Comparison of ENCODE assay signal across 12 mouse cellular contexts in the genomic region with DNA sequence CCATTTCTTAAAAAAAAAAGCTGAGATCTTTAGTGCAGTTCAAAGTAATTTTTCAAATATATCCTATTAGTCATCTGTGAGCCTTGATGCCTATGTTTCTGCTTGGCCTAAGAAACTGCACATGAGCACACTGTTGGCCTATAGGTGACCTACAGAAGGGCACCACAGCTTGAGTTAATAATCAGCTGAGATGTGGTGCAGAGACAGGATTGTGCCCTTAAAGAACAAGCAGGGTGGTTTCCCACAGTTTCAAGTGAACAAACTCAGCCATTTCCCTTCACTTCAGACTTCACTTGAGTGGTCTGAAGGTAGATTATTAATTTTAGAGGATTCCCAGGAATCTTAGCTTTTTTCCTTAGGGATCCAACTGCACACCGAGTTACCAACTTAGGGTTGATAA.
A peak's percentile ranks its signal among the peaks of the same experiment; 100 is the strongest.
DNase-seq lines count a peak whose midpoint lies in the region; ATAC-seq and TF ChIP-seq lines count a peak whose summit lies in the region.
"Had no signal": no experiment of that assay in that cellular context is flagged by ENCODE, and none has a peak within 500 bp of the region (broad histone marks: within the 10 kb centered on the region; RNA-seq: fewer than 3 reads in every experiment).

No protein-coding gene starts in this region.

- no peak overlapping the region for H3K9ac ChIP-seq in kidney, embryonic 14.5 days (ENCODE audit: low read depth, low read length)
- H3K9ac ChIP-seq in lung, postnatal 0 days (replicated peaks; ENCODE audit: low read depth), result no peak overlapping the region
- no peak overlapping the region for H3K9ac ChIP-seq in intestine, embryonic 16.5 days (ENCODE audit: low read depth, low read length)
- H3K9ac ChIP-seq: embryonic facial prominence, embryonic 12.5 days; forebrain, embryonic 15.5 days; heart, embryonic 13.5 days had no signal

- WGBS in kidney, embryonic 14.5 days, result 57% methylated on average over 1 of the region's 1 CpGs
- WGBS in lung, postnatal 0 days, result 21% methylated on average over 1 of the region's 1 CpGs
- 54% methylated on average over 1 of the region's 1 CpGs for WGBS in intestine, embryonic 16.5 days

- H3K36me3 ChIP-seq in kidney, embryonic 14.5 days (ENCODE audit: control insufficient read depth, insufficient read depth, low read length), result no peaks in the 10 kb centered on the region
- no peaks in the 10 kb centered on the region for H3K36me3 ChIP-seq in lung, postnatal 0 days (ENCODE audit: insufficient read depth, low read length)
- H3K36me3 ChIP-seq in intestine, embryonic 16.5 days (ENCODE audit: control insufficient read depth, insufficient read depth, low read length), result no peaks in the 10 kb centered on the region
- H3K36me3 ChIP-seq: embryonic facial prominence, embryonic 12.5 days; forebrain, embryonic 15.5 days; heart, embryonic 13.5 days had no signal

- DNase-seq in kidney, adult 18-20 months, result no peak
- peak; percentile 16 for DNase-seq in kidney, postnatal 14 days
- DNase-seq in kidney, adult 11 months, result no peak
- peak; percentile 52 for DNase-seq in lung, postnatal 0 days (ENCODE audit: low spot score)
- DNase-seq in lung, postnatal 14 days, result no peak
- DNase-seq: heart, adult 11 months had no signal

- no peaks in the 10 kb centered on the region for H3K27me3 ChIP-seq in kidney, embryonic 14.5 days (ENCODE audit: control insufficient read depth, insufficient read depth, low read length)
- no peaks in the 10 kb centered on the region for H3K27me3 ChIP-seq in lung, postnatal 0 days (replicated peaks; ENCODE audit: insufficient read depth, low read length)
- no peaks in the 10 kb centered on the region for H3K27me3 ChIP-seq in intestine, embryonic 16.5 days (replicated peaks; ENCODE audit: control insufficient read depth, insufficient read depth, low read length)
- H3K27me3 ChIP-seq: embryonic facial prominence, embryonic 12.5 days; forebrain, embryonic 15.5 days; heart, embryonic 13.5 days had no signal

- H3K9me3 ChIP-seq in kidney, embryonic 14.5 days (ENCODE audit: control insufficient read depth, low read length), result no peaks in the 10 kb centered on the region
- H3K9me3 ChIP-seq in lung, postnatal 0 days (ENCODE audit: low read length), result no peaks in the 10 kb centered on the region
- H3K9me3 ChIP-seq in intestine, embryonic 16.5 days (ENCODE audit: control insufficient read depth, low read length), result no peaks in the 10 kb centered on the region
- H3K9me3 ChIP-seq: embryonic facial prominence, embryonic 12.5 days; forebrain, embryonic 15.5 days; heart, embryonic 13.5 days had no signal

- no peak overlapping the region for H3K4me2 ChIP-seq in kidney, embryonic 14.5 days (replicated peaks; ENCODE audit: low read depth, low read length)
- H3K4me2 ChIP-seq in lung, postnatal 0 days (replicated peaks; ENCODE audit: low read depth, low read length), result no peak overlapping the region
- no peak overlapping the region for H3K4me2 ChIP-seq in intestine, embryonic 16.5 days (ENCODE audit: low read depth, low read length)
- H3K4me2 ChIP-seq: embryonic facial prominence, embryonic 12.5 days; forebrain, embryonic 15.5 days; heart, embryonic 13.5 days had no signal

- peak overlapping the region; percentile 20; the same call in 1 of the 2 replicates for H3K27ac ChIP-seq in kidney, embryonic 14.5 days (ENCODE audit: low read depth, low read length)
- H3K27ac ChIP-seq in lung, postnatal 0 days (ENCODE audit: low read length), result no peak overlapping the region
- no peak overlapping the region for H3K27ac ChIP-seq in intestine, embryonic 16.5 days (ENCODE audit: low read length)
- H3K27ac ChIP-seq: embryonic facial prominence, embryonic 12.5 days; forebrain, embryonic 15.5 days; heart, embryonic 13.5 days had no signal

- peak; percentile 82; the same call in 1 of the 2 replicates for ATAC-seq in kidney, embryonic 14.5 days (ENCODE audit: low FRiP score, low TSS enrichment)
- ATAC-seq in lung, postnatal 0 days, result peak; percentile 64
- ATAC-seq in intestine, embryonic 16.5 days, result no peak
- ATAC-seq: activated CD4-positive, CD25-positive, alpha-beta regulatory T cell, adult 4 months had no signal

- no peak for TF ChIP-seq CTCF in lung, postnatal 0 days (IDR thresholded peaks at IDR 0.05)

- no peaks in the 10 kb centered on the region for H3K4me1 ChIP-seq in kidney, embryonic 14.5 days (ENCODE audit: control insufficient read depth, insufficient read depth, low read length)
- H3K4me1 ChIP-seq in lung, postnatal 0 days (ENCODE audit: insufficient read depth, low read depth, low read length), result 0 out of 2 replicates have a peak, but pooled peaks cover 2% of the 10 kb centered on the region
- no peaks in the 10 kb centered on the region for H3K4me1 ChIP-seq in intestine, embryonic 16.5 days (ENCODE audit: control insufficient read depth, insufficient read depth, low read length)
- H3K4me1 ChIP-seq: embryonic facial prominence, embryonic 12.5 days; forebrain, embryonic 15.5 days had no signal

- no peak overlapping the region for H3K4me3 ChIP-seq in kidney, embryonic 14.5 days (ENCODE audit: low read length)
- no peak overlapping the region for H3K4me3 ChIP-seq in lung, postnatal 0 days (ENCODE audit: low read depth, low read length)
- no peak overlapping the region for H3K4me3 ChIP-seq in intestine, embryonic 16.5 days (ENCODE audit: low read length)
- H3K4me3 ChIP-seq: embryonic facial prominence, embryonic 12.5 days; forebrain, embryonic 15.5 days; heart, embryonic 13.5 days had no signal

- TF ChIP-seq EP300 in lung, postnatal 0 days (IDR thresholded peaks at IDR 0.05), result 0 out of 2 replicates have a peak, but pooled peaks have one; percentile 8

Comparison
In these comparisons a context has a peak if more than half of its experiments do, and no peak if none do; other contexts are left out.
1. DNase-seq: peak in kidney, postnatal 14 days (single experiment) and lung, postnatal 0 days (single experiment); none in kidney, adult 18-20 months (single experiment), kidney, adult 11 months (single experiment) and lung, postnatal 14 days (single experiment).